Mouse (Mus musculus) brain, embryonic 14.5 days (tissue): ENCODE data around the gene Ralbp1.

Experiments used
- CTCF ChIP-seq: fragments of 200-500 bp; IDR thresholded peaks from 2 replicates; pipeline ENCODE4 v1.5.1; 2012; ENCODE audit warnings: inconsistent platforms, mild to moderate bottlenecking, moderate library complexity, borderline replicate concordance; ENCODE audit not compliant: insufficient read depth, insufficient read length; ENCODE audit errors: extremely low read depth
- POLR2A ChIP-seq: fragments of 200-500 bp; IDR thresholded peaks from 2 replicates; pipeline ENCODE4 v1.6.1; 2012; ENCODE audit warnings: mild to moderate bottlenecking, inconsistent platforms, borderline replicate concordance; ENCODE audit not compliant: poor library complexity, insufficient read depth, insufficient read length, severe bottlenecking; ENCODE audit errors: extremely low read depth

DNA sequence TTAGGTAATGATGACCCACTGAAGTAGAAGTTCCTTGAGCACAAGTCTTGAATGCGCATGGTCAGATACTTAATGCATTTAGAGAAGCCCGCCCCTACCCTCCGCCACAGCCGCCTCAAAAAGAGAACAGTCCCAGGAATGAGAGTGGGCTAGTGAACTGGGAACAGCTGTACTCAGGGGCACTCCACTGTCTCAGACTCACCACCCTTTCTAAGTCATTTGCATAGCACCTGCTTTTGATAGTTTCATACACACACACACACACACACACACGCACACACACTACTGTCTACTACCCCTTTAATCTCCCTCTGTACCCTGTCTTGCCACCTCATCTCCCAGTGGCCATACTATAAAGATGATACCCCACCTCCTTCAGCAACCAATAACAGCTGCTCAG lies 57.7 kb downstream of the Ralbp1 start:
- TF ChIP-seq CTCF (no peak), POLR2A (no peak)
